Mouse (Mus musculus): ENCODE measurements at regions not wholly inside any gene's neighbourhood (a gene's known extent, or its start where the extent isn't known, plus 50 kb on each side); places are given as distances from the start of the nearest gene placed in this dataset.

GRCm38 (mm10) chr17:9917031-9917430 lies 247.5 kb upstream of the Pabpc6 start:
- TF ChIP-seq POLR2A (IDR thresholded peaks at IDR 0.05; ENCODE audit: control insufficient read depth in 1 of 2, insufficient read depth in 1 of 2, low read depth in 1 of 2, low read length in 2 of 2, poor library complexity in 1 of 2) (no peak), CTCF (IDR thresholded peaks at IDR 0.05 in 2 of 3, conservative IDR thresholded peaks at IDR 0.05 in 1 of 3; ENCODE audit: control insufficient read depth in 1 of 3, insufficient read depth in 1 of 3, low read depth in 2 of 3, low read length in 3 of 3, poor library complexity in 1 of 3, severe bottlenecking in 1 of 3) (no peak), MAFK (IDR thresholded peaks at IDR 0.05; ENCODE audit: borderline replicate concordance, low read depth, low read length) (no peak), RAD21 (IDR thresholded peaks at IDR 0.05; ENCODE audit: low read depth, low read length) (no peak), EP300 (IDR thresholded peaks at IDR 0.05; ENCODE audit: low read depth in 1 of 2, low read length in 2 of 2) (no peak), MAX (IDR thresholded peaks at IDR 0.05; ENCODE audit: low read length) (no peak), BHLHE40 (IDR thresholded peaks at IDR 0.05; ENCODE audit: borderline replicate concordance, low read depth, low read length) (no peak), RCOR1 (IDR thresholded peaks at IDR 0.05; ENCODE audit: low read depth, low read length) (no peak)
